Mouse (Mus musculus): ENCODE measurements around the gene Hoxb5. TPM values are rescaled to one million over a fixed set of nuclear protein-coding genes. Genes with fewer than 3 reads are reported as not detected.

Gene Hoxb5
- polyA plus RNA-seq, 1 experiment: 1.3 TPM

- Histone ChIP-seq H3K4me1 (ENCODE audit: control insufficient read depth, insufficient read depth, low read length) (no peaks in the 10 kb centered on the region), H3K27ac (ENCODE audit: control insufficient read depth, insufficient read depth, low read depth, low read length, poor library complexity) (no peak overlapping the region), H3K4me3 (replicated peaks; ENCODE audit: control insufficient read depth, low read depth, low read length) (no peak overlapping the region)
- TF ChIP-seq CTCF (IDR thresholded peaks at IDR 0.05; ENCODE audit: control insufficient read depth, insufficient read depth, low read length) (no peak), POLR2A (IDR thresholded peaks at IDR 0.05; ENCODE audit: borderline replicate concordance, control insufficient read depth, low read depth, low read length) (no peak)
- 5% methylated on average over 35 of the region's 35 CpGs for WGBS
Measured at GRCm38 (mm10) chr11:96277151-96278044, 25.7 kb upstream of the Hoxb5 start.

DNA sequence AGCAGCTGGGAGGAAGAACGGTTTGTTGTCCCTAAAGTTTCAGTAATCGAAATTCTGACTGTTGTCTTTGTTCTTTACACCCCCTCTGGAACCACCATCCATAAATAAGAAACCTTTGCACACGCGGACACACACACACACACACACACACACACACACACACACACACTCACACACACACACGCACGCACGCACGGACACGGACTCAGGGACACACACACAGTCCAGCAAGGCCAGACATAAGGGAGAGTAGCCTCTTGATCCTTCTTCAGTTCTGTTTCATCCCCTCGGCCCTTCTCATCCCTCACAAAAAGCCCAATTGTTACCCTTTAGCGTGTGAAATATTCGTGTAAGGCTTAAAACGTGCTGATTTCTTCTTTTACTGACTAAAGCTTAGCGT, 24.8 kb upstream of the Hoxb5 start:
- Histone ChIP-seq H3K4me1 (ENCODE audit: control insufficient read depth, insufficient read depth, low read length) (no peaks in the 10 kb centered on the region), H3K27ac (ENCODE audit: control insufficient read depth, insufficient read depth, low read depth, low read length, poor library complexity) (no peak overlapping the region), H3K4me3 (replicated peaks; ENCODE audit: control insufficient read depth, low read depth, low read length) (no peak overlapping the region)
- WGBS: 12% methylated on average over 14 of the region's 14 CpGs
- TF ChIP-seq POLR2A (IDR thresholded peaks at IDR 0.05; ENCODE audit: borderline replicate concordance, control insufficient read depth, low read depth, low read length): no peak
- no peak for TF ChIP-seq CTCF (IDR thresholded peaks at IDR 0.05; ENCODE audit: control insufficient read depth, insufficient read depth, low read length)

- under 1% methylated on average over 9 of the region's 9 CpGs for WGBS
- Histone ChIP-seq H3K4me3 (replicated peaks; ENCODE audit: control insufficient read depth, low read depth, low read length) (no peak overlapping the region), H3K4me1 (ENCODE audit: control insufficient read depth, insufficient read depth, low read length) (no peaks in the 10 kb centered on the region), H3K27ac (ENCODE audit: control insufficient read depth, insufficient read depth, low read depth, low read length, poor library complexity) (no peak overlapping the region)
- TF ChIP-seq POLR2A (IDR thresholded peaks at IDR 0.05; ENCODE audit: borderline replicate concordance, control insufficient read depth, low read depth, low read length): no peak
- TF ChIP-seq CTCF (IDR thresholded peaks at IDR 0.05; ENCODE audit: control insufficient read depth, insufficient read depth, low read length): peak; percentile 67
Measured at GRCm38 (mm10) chr11:96278773-96279172, 24.4 kb upstream of the Hoxb5 start.

- no peak for TF ChIP-seq POLR2A (IDR thresholded peaks at IDR 0.05; ENCODE audit: borderline replicate concordance, control insufficient read depth, low read depth, low read length)
- TF ChIP-seq CTCF (IDR thresholded peaks at IDR 0.05; ENCODE audit: control insufficient read depth, insufficient read depth, low read length): no peak
- H3K4me3 ChIP-seq (replicated peaks; ENCODE audit: control insufficient read depth, low read depth, low read length): no peak overlapping the region
- H3K27ac ChIP-seq (ENCODE audit: control insufficient read depth, insufficient read depth, low read depth, low read length, poor library complexity): no peak overlapping the region
- H3K4me1 ChIP-seq (ENCODE audit: control insufficient read depth, insufficient read depth, low read length): no peaks in the 10 kb centered on the region
- 14% methylated on average over 31 of the region's 31 CpGs for WGBS
Measured at GRCm38 (mm10) chr11:96279421-96280233, 23.5 kb upstream of the Hoxb5 start.

- WGBS: 39% methylated on average over 8 of the region's 8 CpGs
- TF ChIP-seq CTCF (IDR thresholded peaks at IDR 0.05; ENCODE audit: control insufficient read depth, insufficient read depth, low read length): no peak
- TF ChIP-seq POLR2A (IDR thresholded peaks at IDR 0.05; ENCODE audit: borderline replicate concordance, control insufficient read depth, low read depth, low read length): no peak
- Histone ChIP-seq H3K27ac (ENCODE audit: control insufficient read depth, insufficient read depth, low read depth, low read length, poor library complexity) (no peak overlapping the region), H3K4me3 (replicated peaks; ENCODE audit: control insufficient read depth, low read depth, low read length) (no peak overlapping the region), H3K4me1 (ENCODE audit: control insufficient read depth, insufficient read depth, low read length) (no peaks in the 10 kb centered on the region)
Measured at GRCm38 (mm10) chr11:96280399-96281378, 22.4 kb upstream of the Hoxb5 start.

- Histone ChIP-seq H3K27ac (ENCODE audit: control insufficient read depth, insufficient read depth, low read depth, low read length, poor library complexity) (no peak overlapping the region), H3K4me1 (ENCODE audit: control insufficient read depth, insufficient read depth, low read length) (no peaks in the 10 kb centered on the region), H3K4me3 (replicated peaks; ENCODE audit: control insufficient read depth, low read depth, low read length) (no peak overlapping the region)
- 15% methylated on average over 18 of the region's 18 CpGs for WGBS
- TF ChIP-seq POLR2A (IDR thresholded peaks at IDR 0.05; ENCODE audit: borderline replicate concordance, control insufficient read depth, low read depth, low read length) (no peak), CTCF (IDR thresholded peaks at IDR 0.05; ENCODE audit: control insufficient read depth, insufficient read depth, low read length) (no peak)
Measured at GRCm38 (mm10) chr11:96281396-96281795, 21.7 kb upstream of the Hoxb5 start.

GRCm38 (mm10) chr11:96281855-96282570, 21.1 kb upstream of the Hoxb5 start, which contains the start of gene Hoxb8:
Hoxb8 (plus strand) TSS chr11:96281905.
- 8% methylated on average over 27 of the region's 27 CpGs for WGBS
- no peak within 1 kb of the TSS for H3K4me3 ChIP-seq (replicated peaks; ENCODE audit: control insufficient read depth, low read depth, low read length)
- H3K27ac ChIP-seq (ENCODE audit: control insufficient read depth, insufficient read depth, low read depth, low read length, poor library complexity): no peak within 1 kb of the TSS
- H3K4me1 ChIP-seq (ENCODE audit: control insufficient read depth, insufficient read depth, low read length): no peaks in the 10 kb centered on the region
- no peak for TF ChIP-seq POLR2A (IDR thresholded peaks at IDR 0.05; ENCODE audit: borderline replicate concordance, control insufficient read depth, low read depth, low read length)
- TF ChIP-seq CTCF (IDR thresholded peaks at IDR 0.05; ENCODE audit: control insufficient read depth, insufficient read depth, low read length): no peak

Data from bone marrow, adult 2 months (tissue).